Mouse (Mus musculus): ENCODE results near the gene Ints11.

Gene Ints11

GRCm38 (mm10) chr4:155848434-155849095 lies 20.8 kb upstream of the Ints11 start:
- no peak for DNase-seq (ENCODE audit: low spot score in 2 of 2)

- DNase-seq (ENCODE audit: low spot score in 2 of 2), result no peak
Measured at GRCm38 (mm10) chr4:155849391-155849790, 20.0 kb upstream of the Ints11 start.

GRCm38 (mm10) chr4:155849792-155850451 lies 19.4 kb upstream of the Ints11 start:
- DNase-seq (ENCODE audit: low spot score in 2 of 2), result no peak

- DNase-seq (ENCODE audit: low spot score in 2 of 2), result no peak
Measured at GRCm38 (mm10) chr4:155851368-155851767, 18.0 kb upstream of the Ints11 start.

- no peak for DNase-seq (ENCODE audit: low spot score in 2 of 2)
Measured at GRCm38 (mm10) chr4:155851951-155852411, 17.4 kb upstream of the Ints11 start.

- DNase-seq (ENCODE audit: low spot score in 2 of 2), result no peak
Measured at GRCm38 (mm10) chr4:155853421-155853820, 15.9 kb upstream of the Ints11 start.

GRCm38 (mm10) chr4:155854991-155855390 lies 14.4 kb upstream of the Ints11 start:
- no peak for DNase-seq (ENCODE audit: low spot score in 2 of 2)

GRCm38 (mm10) chr4:155856071-155856470 lies 13.3 kb upstream of the Ints11 start:
- DNase-seq (ENCODE audit: low spot score in 2 of 2), result no peak

- no peak for DNase-seq (ENCODE audit: low spot score in 2 of 2)
Measured at GRCm38 (mm10) chr4:155856881-155857280, 12.5 kb upstream of the Ints11 start.

GRCm38 (mm10) chr4:155859318-155859717 lies 10.0 kb upstream of the Ints11 start:
- no peak for DNase-seq (ENCODE audit: low spot score in 2 of 2)

- no peak for DNase-seq (ENCODE audit: low spot score in 2 of 2)
Measured at GRCm38 (mm10) chr4:155861787-155862186, 7.6 kb upstream of the Ints11 start.

- no peak for DNase-seq (ENCODE audit: low spot score in 2 of 2)
Measured at GRCm38 (mm10) chr4:155863001-155863400, 6.3 kb upstream of the Ints11 start, which contains the start of gene Tas1r3. TSS of gene Tas1r3 (minus strand) at chr4:155863362.

- no peak for DNase-seq (ENCODE audit: low spot score in 2 of 2)
Measured at GRCm38 (mm10) chr4:155868614-155869298, 590 bp upstream of the Ints11 start.

GRCm38 (mm10) chr4:155871404-155871803 lies 2.1 kb downstream of the Ints11 start:
- DNase-seq (ENCODE audit: low spot score in 2 of 2), result no peak

- no peak for DNase-seq (ENCODE audit: low spot score in 2 of 2)
Measured at GRCm38 (mm10) chr4:155883587-155883986, 14.2 kb downstream of the Ints11 start.

GRCm38 (mm10) chr4:155886330-155886729 lies 17.0 kb downstream of the Ints11 start:
- no peak for DNase-seq (ENCODE audit: low spot score in 2 of 2)

- DNase-seq (ENCODE audit: low spot score in 2 of 2), result no peak
Measured at GRCm38 (mm10) chr4:155887674-155888073, 18.3 kb downstream of the Ints11 start.

GRCm38 (mm10) chr4:155888181-155888580 lies 18.8 kb downstream of the Ints11 start:
- no peak for DNase-seq (ENCODE audit: low spot score in 2 of 2)

- no peak for DNase-seq (ENCODE audit: low spot score in 2 of 2)
Measured at GRCm38 (mm10) chr4:155889316-155889715, 20.0 kb downstream of the Ints11 start.

GRCm38 (mm10) chr4:155891011-155891471 lies 21.7 kb downstream of the Ints11 start:
- DNase-seq (ENCODE audit: low spot score in 2 of 2), result peak in 1 of 2 experiments; percentile 29

GRCm38 (mm10) chr4:155891551-155892001 lies 22.2 kb downstream of the Ints11 start, which contains the start of the genes Pusl1 and Acap3:
TSS of gene Pusl1 (minus strand) at chr4:155891781.
TSS of gene Acap3 (plus strand) at chr4:155891822.
- DNase-seq (ENCODE audit: low spot score in 2 of 2), result peak; percentile 95 to 96

GRCm38 (mm10) chr4:155892017-155892416 lies 22.7 kb downstream of the Ints11 start:
- DNase-seq (ENCODE audit: low spot score in 2 of 2), result peak; percentile 77 to 80

Data from frontal cortex, postnatal 36 days (tissue).